Mouse (Mus musculus) layer of hippocampus, adult 9-10 months (tissue): ENCODE data around the gene Ttc28.
"Not testable (repeated sequence)": the region's sequence is repeated elsewhere in the genome, so short reads cannot be mapped to it uniquely, and the experiment has no call there.

Experiments
- DNase-seq: peaks from one replicate; pipeline ENCODE4 v3.0.0; 2022; ENCODE audit warnings: low spot score

Gene Ttc28

DNA sequence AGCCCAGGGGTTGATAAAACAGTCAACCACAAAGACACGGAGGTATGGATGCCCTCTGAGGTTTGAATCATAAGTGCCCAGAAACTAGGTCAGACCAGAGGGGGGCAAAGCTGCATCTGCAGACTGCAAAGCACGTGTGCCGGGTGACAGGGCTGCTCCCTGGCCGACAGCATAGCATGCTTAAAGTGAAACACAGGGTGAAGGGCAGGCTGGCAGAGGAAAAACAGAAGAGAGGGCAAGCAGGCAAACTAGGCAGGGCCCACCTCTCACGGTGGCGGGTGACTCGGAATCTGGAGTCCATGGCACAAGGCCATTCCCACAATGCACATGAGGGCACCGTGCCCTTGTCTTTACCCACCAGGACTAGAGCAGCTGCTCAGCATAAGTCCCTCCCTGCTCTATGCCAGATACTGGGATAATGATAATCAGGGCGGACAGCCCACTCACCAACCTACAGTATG is 357.6 kb downstream of the Ttc28 start:
- DNase-seq, result no peak

DNA sequence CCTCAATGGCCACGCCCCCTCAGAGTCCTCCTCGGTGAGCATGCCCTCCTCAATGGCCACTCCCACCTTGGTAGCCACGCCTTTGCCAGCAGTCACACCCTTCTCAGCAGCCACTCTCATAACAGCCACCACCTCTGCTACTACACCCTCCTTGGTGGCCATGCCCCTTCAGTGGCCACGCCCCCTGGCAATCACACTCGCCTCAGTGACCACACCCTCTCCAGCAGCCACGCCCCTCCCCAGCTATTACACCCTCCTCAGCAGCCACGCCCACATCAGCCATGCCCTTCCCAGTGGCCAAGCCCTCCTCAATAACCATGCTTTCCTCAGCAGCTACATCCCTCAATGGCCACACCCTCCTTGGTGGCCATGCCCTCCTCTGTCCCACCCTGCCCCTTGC is 359.6 kb downstream of the Ttc28 start:
- DNase-seq, result no peak

DNA sequence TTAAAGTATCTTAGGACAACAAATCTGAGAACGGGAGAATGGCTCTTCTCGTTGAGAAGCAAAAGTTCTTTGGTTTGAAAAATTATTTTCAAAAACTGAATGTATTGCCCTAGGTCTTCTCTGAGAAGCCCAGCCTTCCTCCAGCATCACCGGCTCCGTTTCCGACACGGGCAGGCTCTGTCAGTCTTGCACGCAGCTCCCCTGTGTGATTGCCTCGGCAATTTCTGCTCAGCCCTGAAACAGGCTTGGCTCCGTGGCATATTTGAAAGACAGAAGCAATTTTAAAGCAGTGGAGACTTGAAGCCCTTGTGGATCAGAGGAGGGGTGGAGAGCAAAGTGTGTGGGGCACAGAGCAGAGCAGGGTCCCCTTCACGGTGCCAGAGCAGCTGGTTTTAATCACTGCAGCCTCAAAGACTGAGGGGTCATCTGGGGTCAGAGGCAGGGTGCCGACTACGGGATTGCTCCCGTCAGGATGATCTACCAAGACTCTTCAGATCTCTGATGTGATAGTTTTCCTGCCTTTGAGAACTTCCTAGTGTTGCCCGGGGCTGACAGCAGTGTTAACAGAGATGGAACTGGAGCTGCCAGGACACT is 363.9 kb downstream of the Ttc28 start:
- no peak for DNase-seq

DNA sequence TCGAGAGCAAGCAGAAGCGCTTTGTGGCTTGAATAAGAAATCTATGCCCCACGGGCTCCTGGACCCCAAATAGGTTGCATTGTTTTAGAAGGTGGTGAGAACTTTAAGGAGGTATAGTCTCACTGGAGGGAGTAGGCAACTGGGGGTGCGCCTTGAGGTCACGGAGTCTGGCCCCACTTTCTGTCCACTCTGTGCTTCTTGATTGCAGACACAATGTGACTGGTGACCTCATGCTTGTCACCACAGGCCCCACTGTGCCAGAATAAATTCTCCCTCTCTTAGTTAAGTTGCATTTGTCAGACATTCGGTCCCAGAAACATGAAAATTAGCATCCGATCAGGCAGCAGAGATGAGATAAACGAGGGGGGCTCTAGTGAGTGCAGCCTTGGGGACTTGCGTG is 364.5 kb downstream of the Ttc28 start:
- no peak for DNase-seq

DNA sequence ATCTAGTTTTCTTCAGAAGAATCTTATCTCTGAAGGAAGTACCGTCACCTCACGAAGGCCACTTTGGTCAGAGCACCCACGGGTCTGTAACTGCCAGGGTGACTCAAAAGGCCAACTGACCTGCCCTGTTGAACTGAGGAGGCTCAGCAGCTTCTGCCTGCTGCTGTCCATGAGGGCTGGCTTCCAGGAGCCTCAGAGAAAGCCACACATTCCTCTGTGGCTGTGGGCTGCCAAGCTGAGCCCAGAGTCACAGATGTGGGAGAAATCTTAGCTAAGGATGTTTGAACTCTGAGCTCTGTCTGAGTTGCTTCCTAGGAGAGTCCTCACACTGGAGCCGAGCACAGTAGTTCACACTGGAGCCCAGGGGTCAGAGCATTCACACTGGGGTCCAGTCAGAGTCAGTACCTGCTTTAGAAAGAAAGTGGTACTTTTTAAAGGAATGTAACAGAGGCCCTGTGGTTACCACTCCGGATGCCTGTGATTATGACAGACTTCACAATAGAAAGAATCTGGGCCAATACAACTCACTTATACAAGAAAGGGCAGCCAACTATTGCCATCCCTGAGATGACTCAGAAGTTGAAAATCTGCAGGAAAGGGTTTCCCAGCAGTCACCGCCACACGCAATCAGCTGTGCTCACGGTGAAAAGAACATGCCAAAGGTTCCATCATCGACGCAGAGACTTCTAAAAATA is 368.1 kb downstream of the Ttc28 start:
- DNase-seq, result no peak

DNA sequence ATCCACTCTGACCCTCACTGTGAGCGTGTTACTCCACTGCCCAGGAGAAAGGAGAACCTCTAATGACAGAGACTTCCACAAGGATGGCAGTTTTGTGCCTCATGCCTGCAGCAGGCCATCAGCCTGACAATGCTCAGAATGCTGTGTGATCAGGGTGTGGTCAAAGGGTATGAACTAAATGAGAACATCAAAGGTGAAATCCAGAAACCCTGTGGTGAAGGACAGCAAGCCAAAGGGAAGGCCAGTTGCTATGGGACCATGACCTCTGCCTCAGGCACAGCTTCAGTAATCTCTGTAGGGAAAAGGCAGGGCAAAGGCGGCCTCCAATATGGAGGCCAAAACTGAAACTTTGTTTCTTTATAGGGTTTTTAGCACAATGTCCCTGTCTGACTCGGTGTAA is 372.5 kb downstream of the Ttc28 start:
- no peak for DNase-seq

DNA sequence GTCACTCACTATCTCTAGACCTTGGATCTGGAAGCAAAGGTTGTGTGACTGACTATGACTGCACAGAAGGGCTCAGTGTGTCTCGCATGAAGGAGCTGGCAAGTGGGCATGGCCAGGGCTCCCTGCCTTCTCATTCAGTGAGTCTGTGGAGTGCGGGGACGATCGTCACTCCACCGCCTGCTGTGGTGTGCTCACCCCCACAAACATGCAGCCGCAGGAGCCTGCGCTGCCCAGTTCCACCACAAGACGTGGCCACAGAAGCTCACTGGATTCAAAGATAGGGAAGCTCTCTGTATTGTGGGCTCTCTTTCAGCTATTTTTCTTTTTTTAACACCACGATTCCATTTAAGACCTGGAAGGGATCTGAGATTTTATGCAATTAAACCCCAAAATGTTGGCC is 374.8 kb downstream of the Ttc28 start:
- DNase-seq, result no peak

DNA sequence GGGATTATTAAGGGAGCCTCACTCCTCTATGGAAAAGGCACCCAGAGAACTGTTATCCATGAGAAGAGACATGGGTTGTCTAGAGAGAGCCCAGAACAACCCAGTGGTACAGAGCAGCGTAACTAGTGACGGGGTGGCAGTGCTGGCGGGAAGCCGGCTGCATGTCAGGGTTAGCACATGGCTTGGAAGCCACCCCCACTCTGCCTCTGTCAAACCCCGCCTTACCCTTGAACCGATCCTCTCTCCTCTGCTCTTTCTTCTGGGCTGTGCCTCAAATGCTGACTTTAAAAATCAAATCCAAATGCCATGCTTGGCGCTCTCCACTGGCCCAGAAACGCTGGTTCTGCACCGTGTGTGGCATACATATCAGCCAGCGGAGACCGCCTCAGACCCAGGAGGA is 375.2 kb downstream of the Ttc28 start:
- no peak for DNase-seq

DNA sequence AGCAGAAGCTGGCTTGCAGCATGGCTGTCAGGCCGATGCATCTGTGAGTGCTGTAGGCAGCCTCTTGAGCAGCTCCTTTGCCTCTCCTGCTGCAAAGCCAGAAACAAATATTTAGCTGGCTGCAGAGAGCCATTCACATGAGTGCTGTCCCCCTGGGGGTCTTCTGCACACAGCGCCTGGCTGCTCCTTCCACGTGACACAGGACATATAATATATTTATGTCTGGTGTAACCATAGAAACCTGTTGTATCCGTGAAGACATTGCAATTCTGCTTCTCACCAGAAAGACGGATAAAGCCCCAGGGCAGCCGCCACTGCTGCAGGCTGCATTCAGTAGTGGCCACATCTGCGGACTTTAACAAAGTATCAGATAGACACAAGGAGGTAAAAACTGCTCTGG is 376.6 kb downstream of the Ttc28 start:
- no peak for DNase-seq

DNA sequence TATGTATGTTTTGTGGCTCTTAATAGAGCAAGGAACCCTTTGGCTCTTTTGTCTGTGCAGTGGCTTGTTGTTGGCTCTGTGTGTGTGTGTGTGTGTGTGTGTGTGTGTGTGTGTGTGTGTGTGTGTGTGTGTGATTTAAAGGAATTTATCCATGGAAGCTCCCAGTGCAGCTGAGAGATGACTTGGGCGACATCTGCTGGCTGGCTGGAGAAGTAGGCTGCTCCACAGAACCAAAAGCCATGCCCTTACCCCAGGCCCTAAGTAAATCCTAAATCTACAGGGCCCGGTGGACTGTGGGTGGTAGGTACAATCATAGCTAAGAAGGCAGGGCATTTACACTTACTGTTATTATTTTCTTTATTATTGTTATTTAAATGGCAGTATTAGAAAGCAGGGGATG is 377.5 kb downstream of the Ttc28 start:
- DNase-seq, result no peak

DNA sequence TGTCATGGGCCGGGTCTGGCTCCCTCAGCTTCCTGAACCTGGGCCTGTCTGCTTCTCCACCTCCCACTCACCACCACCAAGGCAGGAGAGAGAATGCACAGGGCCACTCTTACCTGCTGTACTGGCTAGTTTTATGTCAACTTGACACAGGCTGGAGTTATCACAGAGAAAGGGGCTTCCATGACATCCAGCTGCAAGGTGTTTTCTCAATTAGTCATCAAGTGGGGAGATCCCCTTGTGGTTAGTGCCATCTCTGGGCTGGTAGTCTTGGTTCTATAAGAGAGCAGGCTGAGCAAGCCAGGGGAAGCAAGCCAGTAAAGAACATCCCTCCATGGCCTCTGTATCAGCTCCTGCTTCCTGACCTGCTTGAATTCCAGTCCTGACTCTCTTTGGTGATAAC is 381.6 kb downstream of the Ttc28 start:
- not testable (repeated sequence) for DNase-seq

DNA sequence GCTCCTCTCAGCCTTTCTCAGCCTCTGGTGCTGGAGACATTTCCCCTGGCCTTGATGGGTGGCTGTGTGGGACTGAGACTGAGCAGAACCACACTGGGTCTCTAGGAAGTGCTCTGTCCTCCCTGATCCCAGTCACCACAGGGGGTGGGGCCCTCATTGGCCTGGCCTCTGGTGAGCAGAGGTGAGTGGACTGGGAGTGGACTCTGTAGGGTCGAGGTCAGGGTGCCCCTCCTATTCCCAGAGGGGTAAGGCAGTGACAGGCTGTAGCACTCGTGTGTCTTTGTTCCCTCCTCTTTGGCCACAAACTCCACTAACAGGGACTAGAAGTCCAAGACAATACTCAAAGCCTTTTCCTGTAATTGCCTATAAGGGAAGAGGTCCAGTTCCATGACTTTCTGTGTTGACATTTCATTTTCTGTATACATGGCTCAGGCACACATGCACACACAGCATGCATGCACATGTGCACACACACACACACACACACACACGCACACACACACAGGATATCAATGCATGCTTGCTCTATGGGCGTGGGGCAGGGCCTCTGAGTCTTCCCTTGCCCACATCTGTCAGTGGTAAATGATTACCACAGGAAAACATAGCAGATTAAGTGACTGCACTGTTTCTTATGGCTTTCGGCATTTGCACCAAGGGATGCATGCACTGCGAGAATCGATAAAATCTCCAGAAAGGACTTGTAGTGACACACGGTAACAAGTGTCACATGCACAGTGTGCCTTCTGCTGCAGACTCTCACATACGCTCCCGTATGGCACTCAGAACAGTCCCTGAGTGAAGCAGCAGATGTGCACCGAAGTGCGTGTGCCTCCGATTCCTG is 382.4 kb downstream of the Ttc28 start:
- no peak for DNase-seq

DNA sequence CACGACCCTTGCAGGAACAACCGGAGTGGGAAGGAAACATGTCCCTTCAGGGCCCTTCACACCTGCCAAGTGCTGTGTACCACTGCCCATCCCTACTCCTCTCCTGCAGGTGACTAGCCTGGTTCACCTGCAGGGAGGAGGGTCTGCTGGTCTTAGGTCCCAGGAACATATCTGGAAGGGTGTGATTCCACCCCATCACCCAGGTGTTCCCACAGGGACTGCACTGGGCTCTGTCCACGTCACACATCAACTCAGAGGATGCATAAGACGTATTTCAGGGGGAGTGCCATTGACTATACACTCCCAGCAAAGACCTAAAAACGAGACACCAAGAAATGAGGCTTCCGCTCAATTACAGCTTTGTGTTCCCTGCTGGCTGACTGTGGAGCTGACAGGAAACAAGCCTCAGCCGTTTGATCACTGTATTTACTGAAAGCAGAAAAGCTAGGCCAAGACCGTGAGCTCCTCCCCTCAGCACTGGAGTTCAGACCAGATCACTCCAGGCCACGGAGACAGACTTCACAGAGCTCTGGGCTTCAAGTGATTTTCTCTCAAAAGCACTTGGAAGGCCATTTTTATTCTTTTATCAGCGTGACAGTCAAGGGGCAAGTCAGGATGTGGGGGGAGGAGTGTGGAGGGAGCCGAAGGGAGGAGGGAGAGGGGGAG is 383.1 kb downstream of the Ttc28 start:
- DNase-seq, result no peak

DNA sequence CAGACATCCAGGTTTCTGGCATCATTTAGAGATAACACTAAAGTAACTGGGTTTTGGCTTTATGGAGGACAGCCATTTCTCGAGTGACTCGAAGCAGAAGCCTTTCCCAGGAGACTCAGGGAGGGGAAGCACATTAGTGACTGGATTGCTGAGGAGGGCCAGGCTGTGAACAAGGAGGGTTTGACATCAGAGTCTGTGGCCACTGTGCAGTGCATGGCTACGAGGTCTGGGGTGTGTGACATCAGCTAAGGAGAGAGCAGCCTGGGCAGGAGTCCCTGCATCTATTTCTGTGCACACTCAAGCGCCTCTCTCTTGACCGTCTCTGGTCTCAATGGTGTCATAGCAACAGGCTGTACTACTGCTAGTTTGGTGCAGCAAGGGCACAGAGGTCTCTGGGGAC is 383.8 kb downstream of the Ttc28 start:
- no peak for DNase-seq

DNA sequence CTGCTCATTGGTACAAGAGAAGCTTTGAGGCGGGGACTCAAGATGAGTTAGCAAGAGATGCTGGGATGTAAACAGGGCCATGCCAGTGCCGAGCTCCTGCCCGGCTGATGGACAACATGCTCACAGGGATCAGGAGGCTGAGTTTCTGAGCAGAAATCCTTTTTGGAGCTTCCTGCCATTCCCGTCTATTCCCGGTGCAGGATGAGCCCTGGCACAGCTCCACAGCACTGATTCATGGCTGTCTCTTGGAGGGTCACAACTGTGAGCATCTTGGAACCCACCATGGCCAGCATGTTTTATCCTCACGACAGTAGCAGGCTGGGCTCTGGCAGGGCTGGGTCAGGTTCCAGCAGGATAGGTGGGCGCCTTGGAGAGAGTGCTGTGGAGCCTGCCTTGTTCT is 384.9 kb downstream of the Ttc28 start:
- no peak for DNase-seq

DNA sequence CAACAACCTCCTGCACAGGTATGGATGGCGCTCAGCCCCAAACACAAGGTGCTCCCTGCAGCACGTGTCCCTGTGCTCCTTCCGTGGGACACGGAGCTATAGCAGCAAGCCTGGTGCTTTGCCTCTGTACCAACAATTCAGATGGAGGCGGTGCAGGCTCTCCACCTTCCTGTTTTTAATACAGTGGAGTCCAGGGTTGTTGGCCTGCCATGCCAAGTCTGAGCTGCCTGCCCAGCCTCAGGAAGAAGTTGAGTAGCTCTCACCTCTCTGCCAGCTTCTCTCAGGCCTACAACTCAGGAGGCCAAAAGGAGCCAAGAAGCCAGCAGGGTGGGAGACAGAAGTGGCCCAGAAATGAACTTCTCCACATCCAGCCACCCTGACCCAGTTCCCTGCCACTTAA is 387.1 kb downstream of the Ttc28 start:
- DNase-seq, result no peak

DNA sequence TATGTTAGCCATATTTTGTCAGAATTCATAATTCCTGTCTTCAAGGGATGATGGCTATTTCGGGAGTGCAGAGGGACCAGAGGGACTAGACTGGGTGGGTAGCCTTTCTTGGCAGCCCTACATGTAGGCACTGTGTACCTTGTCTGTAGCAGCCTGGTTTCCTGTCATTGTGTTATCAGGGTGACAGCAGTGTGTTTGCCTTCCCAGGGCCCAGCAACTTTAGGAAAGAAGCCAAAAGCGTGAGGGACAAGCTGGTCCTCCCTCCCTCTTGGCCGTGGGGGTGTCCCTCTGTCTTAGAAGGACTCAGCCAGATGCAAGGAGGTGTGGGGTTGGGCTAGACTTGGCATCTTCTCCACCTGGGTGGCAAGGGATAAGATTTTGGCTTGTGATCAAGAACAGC is 387.5 kb downstream of the Ttc28 start:
- no peak for DNase-seq

DNA sequence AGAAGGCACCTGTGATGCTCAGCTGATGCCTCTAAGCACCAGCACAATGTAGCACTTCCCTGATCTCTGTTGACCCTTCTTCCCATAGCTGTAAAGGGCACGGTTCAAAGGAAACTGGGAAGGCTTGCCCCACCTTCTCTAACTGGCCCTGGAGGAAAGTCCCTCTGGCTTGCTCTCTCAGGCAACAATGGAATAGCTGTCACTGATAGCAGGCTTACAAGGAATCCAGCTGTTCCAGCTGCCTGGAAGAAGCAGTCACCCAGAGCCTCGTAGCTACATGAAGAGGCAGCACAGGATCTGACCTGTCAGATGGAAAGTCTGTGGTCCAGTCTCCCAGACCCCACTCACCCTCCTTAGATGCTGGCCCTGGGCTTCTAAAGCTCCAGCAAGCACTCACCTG is 389.2 kb downstream of the Ttc28 start:
- DNase-seq, result no peak

DNA sequence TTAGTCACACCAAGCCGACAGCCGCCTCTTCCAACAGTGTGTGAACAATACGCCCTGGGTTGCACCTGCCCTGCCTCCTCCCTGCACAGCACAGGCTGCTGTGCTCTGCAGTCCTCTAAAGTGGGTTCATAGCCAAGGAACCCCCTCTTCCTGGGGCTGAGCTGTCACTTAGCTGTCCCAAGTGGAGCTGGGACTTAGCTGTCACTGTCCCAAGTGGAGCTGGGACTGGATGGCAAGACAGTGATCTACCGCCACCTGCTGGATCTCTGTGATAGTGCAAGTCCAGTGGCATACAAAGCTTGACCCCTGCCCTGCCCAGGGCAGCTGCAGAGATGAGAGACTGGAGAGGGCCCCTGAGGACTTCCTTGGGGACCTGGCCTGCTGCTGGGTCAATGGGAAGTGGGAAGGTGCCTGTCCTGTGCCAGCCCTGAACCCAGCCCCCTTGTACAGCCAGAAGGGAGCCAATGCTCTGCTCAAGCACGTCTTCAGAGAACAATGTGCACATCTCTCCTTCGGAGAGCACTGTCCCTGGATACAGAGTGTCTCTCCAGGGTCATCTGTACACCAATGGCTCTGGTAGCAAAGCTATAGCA is 390.1 kb downstream of the Ttc28 start:
- no peak for DNase-seq

DNA sequence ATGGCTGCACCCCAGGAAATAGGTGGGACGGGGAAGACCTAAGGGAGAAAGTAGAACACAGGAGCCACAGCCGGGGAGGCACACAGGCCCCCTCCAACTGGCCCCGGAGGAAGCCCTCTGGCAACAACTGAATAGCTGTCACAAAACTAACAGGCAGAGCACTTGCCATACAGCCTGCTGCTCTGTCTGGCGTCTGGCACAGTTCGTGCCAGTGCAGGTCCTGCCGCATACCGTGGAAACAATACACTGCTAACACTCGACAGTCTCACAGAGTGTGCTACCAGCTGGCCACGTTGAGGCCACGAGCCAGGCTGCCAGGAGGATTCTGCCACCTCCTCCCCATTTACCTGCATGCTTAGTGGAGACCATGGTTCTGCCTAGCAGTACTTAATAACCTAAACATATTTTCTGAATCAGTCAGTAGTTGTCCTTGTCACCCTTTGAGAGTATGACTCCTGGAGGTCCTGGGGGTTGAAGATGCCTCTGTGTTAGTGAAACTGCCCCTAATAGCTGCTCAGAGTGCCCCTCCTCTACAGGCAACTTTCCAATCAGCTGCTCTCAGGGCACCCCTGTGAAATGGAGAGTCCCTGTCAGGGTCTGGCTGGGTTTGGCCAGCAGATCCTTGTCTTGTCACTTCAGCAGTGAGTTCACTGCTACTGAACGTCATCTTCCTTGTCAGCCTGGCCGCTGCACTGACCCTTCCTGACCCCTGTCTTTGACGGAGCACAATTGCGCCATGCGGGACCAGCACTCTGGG is 390.8 kb downstream of the Ttc28 start:
- no peak for DNase-seq

DNA sequence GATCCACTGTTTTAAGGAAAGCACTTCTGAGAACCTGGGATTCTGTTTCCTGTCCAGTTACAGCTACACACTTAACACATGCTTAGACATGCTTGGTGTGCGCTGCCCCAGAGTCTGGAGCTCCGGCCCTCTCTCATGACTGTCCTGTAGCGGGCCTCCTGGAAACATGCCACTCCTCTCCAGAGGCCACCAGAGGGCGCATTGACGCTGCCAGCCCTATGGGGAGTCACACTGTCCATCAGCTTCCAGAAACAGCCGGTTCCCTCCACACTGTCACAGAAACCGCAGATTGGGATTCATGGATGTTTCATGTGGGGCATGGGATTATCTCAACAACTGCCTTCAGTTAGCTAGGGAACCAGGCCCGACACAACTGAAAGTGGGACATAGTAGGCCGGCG is 394.0 kb downstream of the Ttc28 start:
- peak; percentile 78 for DNase-seq

DNA sequence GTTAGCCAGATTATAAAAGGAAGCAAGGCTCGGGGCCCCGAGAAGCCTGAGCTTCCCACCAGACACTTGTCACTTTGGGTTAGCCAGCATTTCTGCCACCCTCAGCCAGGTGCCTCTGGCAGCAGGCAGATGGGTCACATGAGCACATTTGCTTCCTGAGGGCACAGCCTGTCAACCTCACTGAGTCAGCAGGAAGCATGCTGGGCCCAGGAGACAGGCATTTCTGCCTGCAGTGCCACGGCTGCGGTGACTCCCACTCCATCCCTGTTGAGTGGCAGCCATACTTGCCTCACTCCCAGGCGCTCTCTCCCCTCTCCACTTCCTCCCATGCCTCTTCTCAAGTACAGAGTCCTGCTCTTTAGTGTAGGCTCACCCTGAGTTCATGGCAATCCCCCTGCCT is 395.3 kb downstream of the Ttc28 start:
- no peak for DNase-seq
